Mouse (Mus musculus) layer of hippocampus, adult 11-12 months (tissue): ENCODE results near the gene Cdkn2b.

Experiments used
- DNase-seq: peaks from one replicate; pipeline ENCODE4 v3.0.0; 2022; ENCODE audit warnings: low spot score

Gene Cdkn2b

GRCm38 (mm10) chr4:89289028-89289427 lies 21.8 kb downstream of the Cdkn2b start:
- DNase-seq, result no peak

GRCm38 (mm10) chr4:89286566-89286965 lies 24.3 kb downstream of the Cdkn2b start:
- no peak for DNase-seq

GRCm38 (mm10) chr4:89285688-89286087 lies 25.2 kb downstream of the Cdkn2b start:
- DNase-seq, result no peak

GRCm38 (mm10) chr4:89282661-89283060 lies 28.2 kb downstream of the Cdkn2b start:
- no peak for DNase-seq

- DNase-seq, result peak; percentile 24
Measured at GRCm38 (mm10) chr4:89282036-89282566, 28.7 kb downstream of the Cdkn2b start.

- no peak for DNase-seq
Measured at GRCm38 (mm10) chr4:89281236-89281635, 29.6 kb downstream of the Cdkn2b start.

GRCm38 (mm10) chr4:89279641-89280040 lies 31.2 kb downstream of the Cdkn2b start:
- DNase-seq, result no peak

- no peak for DNase-seq
Measured at GRCm38 (mm10) chr4:89277381-89277940, 33.4 kb downstream of the Cdkn2b start.

- DNase-seq, result no peak
Measured at GRCm38 (mm10) chr4:89276669-89277219, 34.1 kb downstream of the Cdkn2b start.

GRCm38 (mm10) chr4:89275811-89276584 lies 34.8 kb downstream of the Cdkn2b start:
- no peak for DNase-seq

GRCm38 (mm10) chr4:89274829-89275548 lies 35.9 kb downstream of the Cdkn2b start:
- DNase-seq, result no peak

GRCm38 (mm10) chr4:89274006-89274405 lies 36.8 kb downstream of the Cdkn2b start:
- DNase-seq, result no peak

GRCm38 (mm10) chr4:89273585-89273984 lies 37.3 kb downstream of the Cdkn2b start:
- DNase-seq, result no peak

- DNase-seq, result no peak
Measured at GRCm38 (mm10) chr4:89272961-89273540, 37.8 kb downstream of the Cdkn2b start.

- DNase-seq, result no peak
Measured at GRCm38 (mm10) chr4:89272101-89272718, 38.6 kb downstream of the Cdkn2b start.

GRCm38 (mm10) chr4:89257768-89258167 lies 53.1 kb downstream of the Cdkn2b start:
- no peak for DNase-seq
